Mouse (Mus musculus) limb, embryonic 14.5 days (tissue): ENCODE data around the gene Igbp1. TPM values are rescaled to one million over a fixed set of nuclear protein-coding genes. Genes with fewer than 3 reads are reported as not detected.

Experiments used
- ATAC-seq: fragments of 200-750 bp; cut with Nextera tagmentation; 2 replicates; pipeline ENCODE4 v1.8.0; 2017; ENCODE audit warnings: low read depth, moderate number of reproducible peaks, moderate TSS enrichment; ENCODE audit not compliant: low FRiP score
- DNase-seq: peaks from one replicate; pipeline ENCODE4 v3.0.0-alpha.2; 2015; ENCODE audit warnings: low spot score
- H3K27ac ChIP-seq: fragments of 300-500 bp; sonication (generic); replicated peaks from 2 replicates; pipeline ENCODE4 v1.5.1; 2014; ENCODE audit warnings: low read depth, mild to moderate bottlenecking, low read length, moderate library complexity, mixed read lengths
- H3K27me3 ChIP-seq: fragments of 300-500 bp; sonication (generic); 2 replicates; pipeline ENCODE4 v1.6.1; 2014; ENCODE audit warnings: low read length, mixed read lengths; ENCODE audit not compliant: control insufficient read depth, insufficient read depth
- H3K36me3 ChIP-seq: fragments of 300-500 bp; sonication (generic); 2 replicates; pipeline ENCODE4 v1.6.1; 2014; ENCODE audit warnings: mild to moderate bottlenecking, low read length, moderate library complexity, mixed read lengths; ENCODE audit not compliant: control insufficient read depth, insufficient read depth
- H3K4me1 ChIP-seq: fragments of 300-500 bp; sonication (generic); 2 replicates; pipeline ENCODE4 v1.6.1; 2014; ENCODE audit warnings: antibody characterized with exemption, low read length, mixed read lengths; ENCODE audit not compliant: control insufficient read depth, insufficient read depth
- H3K4me2 ChIP-seq: fragments of 300-500 bp; sonication (generic); replicated peaks from 2 replicates; pipeline ENCODE4 v1.6.1; 2014; ENCODE audit warnings: low read depth, mild to moderate bottlenecking, low read length, moderate library complexity; ENCODE audit not compliant: severe bottlenecking
- H3K4me3 ChIP-seq: fragments of 300-500 bp; sonication (generic); replicated peaks from 2 replicates; pipeline ENCODE4 v1.5.1; 2014; ENCODE audit warnings: low read length
- H3K9ac ChIP-seq: fragments of 300-500 bp; sonication (generic); 2 replicates; pipeline ENCODE4 v1.6.1; 2014; ENCODE audit warnings: mild to moderate bottlenecking, low read depth, low read length, moderate library complexity; ENCODE audit not compliant: severe bottlenecking
- H3K9me3 ChIP-seq: fragments of 300-500 bp; sonication (generic); 2 replicates; pipeline ENCODE4 v1.6.1; 2016; ENCODE audit warnings: low read length; ENCODE audit not compliant: control insufficient read depth
- POLR2A ChIP-seq: fragments of 200-500 bp; IDR thresholded peaks from 2 replicates; pipeline ENCODE4 v1.8.0; 2012; ENCODE audit warnings: inconsistent platforms, mild to moderate bottlenecking, moderate library complexity, borderline replicate concordance; ENCODE audit not compliant: insufficient read depth, insufficient read length; ENCODE audit errors: extremely low read depth
- whole genome bisulfite sequencing: fragments of 180-500 bp; shearing (Covaris S2); extraction: QIAGEN DNeasy Blood & Tissue Kit; methylation state at CpG from one replicate; pipeline ENCODE4 v1.1.7; 2014; 5-methylcytosine and 5-hydroxymethylcytosine counted together
- polyA plus RNA-seq, 2 experiments: library from polyadenylated mRNA; depleted of rRNA in 1 of 2; stranded (reverse) in 1 of 2; unstranded in 1 of 2; fragments of >200 nt; fragmentation: Nextera tagmentation in 1 of 2; extraction: Ambion mirVana in 1 of 2; gene quantifications; 2 replicates each; pipeline versions ENCODE4 v1.2.1 to v1.2.3; 2012 to 2014

Igbp1 gene
- polyA plus RNA-seq, 2 experiments: 43.3 to 65.3 TPM

- H3K4me3 ChIP-seq: no peak overlapping the region
- H3K27me3 ChIP-seq: no peaks in the 10 kb centered on the region
- 72% methylated on average over 3 of the region's 3 CpGs for WGBS
- H3K4me1 ChIP-seq: no peaks in the 10 kb centered on the region
- no peak for TF ChIP-seq POLR2A
- H3K36me3 ChIP-seq: peaks cover 9% of the 10 kb centered on the region; the same call in 1 of the 2 replicates
- H3K4me2 ChIP-seq: no peak overlapping the region
- DNase-seq (no peak), ATAC-seq (no peak)
- no peaks in the 10 kb centered on the region for H3K9me3 ChIP-seq
- H3K9ac ChIP-seq: no peak overlapping the region
- H3K27ac ChIP-seq: no peak overlapping the region
Measured at GRCm38 (mm10) chrX:100516683-100517082, 22.6 kb downstream of the Igbp1 start.

- H3K9ac ChIP-seq: no peak overlapping the region
- no peak for ATAC-seq
- no peak overlapping the region for H3K4me2 ChIP-seq
- no peaks in the 10 kb centered on the region for H3K9me3 ChIP-seq
- no peak overlapping the region for H3K4me3 ChIP-seq
- H3K27ac ChIP-seq: no peak overlapping the region
- TF ChIP-seq POLR2A: no peak
- peaks cover 9% of the 10 kb centered on the region; the same call in 1 of the 2 replicates for H3K36me3 ChIP-seq
- H3K4me1 ChIP-seq: no peaks in the 10 kb centered on the region
- no peaks in the 10 kb centered on the region for H3K27me3 ChIP-seq
- no peak for DNase-seq
- WGBS: 93% methylated on average over 6 of the region's 6 CpGs
Measured at GRCm38 (mm10) chrX:100517626-100518025, 23.5 kb downstream of the Igbp1 start.

DNA sequence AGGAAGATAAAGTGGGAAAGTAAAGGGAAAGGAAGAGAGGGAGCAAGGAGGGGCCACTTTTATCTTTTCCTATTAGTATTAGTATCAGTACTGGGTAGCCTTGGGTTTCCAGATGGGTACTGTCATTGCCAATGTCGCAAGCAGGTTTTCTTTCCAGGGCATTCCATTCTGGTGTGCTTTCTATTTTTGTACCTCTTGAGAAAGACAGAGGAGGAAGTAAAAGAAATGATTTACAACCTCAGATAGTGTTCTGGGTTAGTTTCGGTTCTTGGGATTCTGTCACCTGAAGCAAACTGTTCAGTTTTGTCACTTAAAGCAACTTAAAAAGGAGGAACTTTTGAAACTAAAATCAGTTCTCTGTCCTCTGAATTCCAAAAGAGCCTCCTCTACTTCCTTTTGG, 24.4 kb downstream of the Igbp1 start:
- DNase-seq: no peak
- H3K9ac ChIP-seq: no peak overlapping the region
- no peak for TF ChIP-seq POLR2A
- H3K36me3 ChIP-seq: peaks cover 9% of the 10 kb centered on the region; the same call in 1 of the 2 replicates
- no peak overlapping the region for H3K4me2 ChIP-seq
- no peak for ATAC-seq
- no peaks in the 10 kb centered on the region for H3K4me1 ChIP-seq
- no peaks in the 10 kb centered on the region for H3K9me3 ChIP-seq
- no peaks in the 10 kb centered on the region for H3K27me3 ChIP-seq
- H3K27ac ChIP-seq: no peak overlapping the region
- no peak overlapping the region for H3K4me3 ChIP-seq
- 88% methylated on average over 2 of the region's 2 CpGs for WGBS

DNA sequence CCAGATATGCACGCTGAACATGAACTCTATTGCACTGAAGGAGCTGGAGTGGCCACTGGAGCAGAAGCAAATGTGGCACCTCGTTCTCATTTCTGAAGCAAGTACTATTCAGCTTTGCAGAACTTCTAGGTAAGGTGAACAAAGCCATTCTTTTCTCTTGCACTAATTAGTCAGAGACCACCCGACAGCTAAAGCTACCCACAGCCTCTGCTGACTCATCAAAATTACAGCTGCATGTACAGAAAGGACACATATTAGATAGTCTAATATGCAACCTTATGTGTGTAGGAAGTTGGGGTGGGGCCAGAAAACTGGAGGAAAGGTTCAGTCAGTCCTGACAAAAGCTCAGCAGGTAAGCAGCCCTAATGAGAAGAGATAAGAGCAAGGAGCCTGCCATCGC, 30.4 kb downstream of the Igbp1 start, which contains the start of gene Dgat2l6:
TSS of gene Dgat2l6 (plus strand) at position 368 of the 400 bp plus-strand sequence.
- Histone ChIP-seq H3K27me3 (no peaks in the 10 kb centered on the region), H3K4me3 (no peak within 1 kb of the TSS), H3K27ac (no peak within 1 kb of the TSS), H3K9me3 (no peaks in the 10 kb centered on the region), H3K4me1 (no peaks in the 10 kb centered on the region), H3K36me3 (no peaks in the 10 kb centered on the region), H3K9ac (no peak within 1 kb of the TSS), H3K4me2 (no peak within 1 kb of the TSS)
- ATAC-seq: no peak
- WGBS: 79% methylated on average over 4 of the region's 4 CpGs
- DNase-seq: no peak
- no peak for TF ChIP-seq POLR2A

GRCm38 (mm10) chrX:100556026-100556425, 61.9 kb downstream of the Igbp1 start:
- H3K36me3 ChIP-seq: no peaks in the 10 kb centered on the region
- no peak for ATAC-seq
- WGBS: 78% methylated on average over 3 of the region's 3 CpGs
- no peak overlapping the region for H3K4me2 ChIP-seq
- no peaks in the 10 kb centered on the region for H3K4me1 ChIP-seq
- H3K9me3 ChIP-seq: no peaks in the 10 kb centered on the region
- H3K27ac ChIP-seq: no peak overlapping the region
- DNase-seq: no peak
- no peak overlapping the region for H3K9ac ChIP-seq
- H3K4me3 ChIP-seq: no peak overlapping the region
- H3K27me3 ChIP-seq: no peaks in the 10 kb centered on the region; the same call in 1 of the 2 replicates
- no peak for TF ChIP-seq POLR2A

- no peak overlapping the region for H3K27ac ChIP-seq
- no peak for TF ChIP-seq POLR2A
- no peak overlapping the region for H3K9ac ChIP-seq
- DNase-seq (no peak), ATAC-seq (no peak)
- H3K9me3 ChIP-seq: no peaks in the 10 kb centered on the region
- H3K4me1 ChIP-seq: no peaks in the 10 kb centered on the region
- no peak overlapping the region for H3K4me3 ChIP-seq
- no peaks in the 10 kb centered on the region for H3K36me3 ChIP-seq
- H3K27me3 ChIP-seq: no peaks in the 10 kb centered on the region
- WGBS: 85% methylated on average over 3 of the region's 3 CpGs
- H3K4me2 ChIP-seq: no peak overlapping the region
Measured at GRCm38 (mm10) chrX:100565696-100566095, 71.6 kb downstream of the Igbp1 start.

Other genes starting within 250 kb of the Igbp1 start
- not detected in 2 replicates for gene Otud6a, start 65.3 kb upstream of the Igbp1 start, polyA plus RNA-seq (2012; rRNA removed)
- gene Otud6a, start 65.3 kb upstream of the Igbp1 start, polyA plus RNA-seq (2014; fragmentation: Nextera tagmentation; extraction: Ambion mirVana): not detected in 2 replicates
- gene Awat2, start 51.6 kb upstream of the Igbp1 start, polyA plus RNA-seq (2012; rRNA removed): 1.1 TPM in 2 replicates
- gene Awat2, start 51.6 kb upstream of the Igbp1 start, polyA plus RNA-seq (2014; fragmentation: Nextera tagmentation; extraction: Ambion mirVana): 0.81 and 0.88 TPM in 2 replicates
- not detected in 2 replicates for gene Dgat2l6, start 30.5 kb downstream of the Igbp1 start, polyA plus RNA-seq (2012; rRNA removed)
- not detected in 2 replicates for gene Dgat2l6, start 30.5 kb downstream of the Igbp1 start, polyA plus RNA-seq (2014; fragmentation: Nextera tagmentation; extraction: Ambion mirVana)
- not detected in 2 replicates for gene Awat1, start 78.0 kb downstream of the Igbp1 start, polyA plus RNA-seq (2012; rRNA removed)
- gene Awat1, start 78.0 kb downstream of the Igbp1 start, polyA plus RNA-seq (2014; fragmentation: Nextera tagmentation; extraction: Ambion mirVana): not detected in 2 replicates
- gene P2ry4, start 100.6 kb downstream of the Igbp1 start, polyA plus RNA-seq (2012; rRNA removed): 0.03 and 0.04 TPM in 2 replicates
- gene P2ry4, start 100.6 kb downstream of the Igbp1 start, polyA plus RNA-seq (2014; fragmentation: Nextera tagmentation; extraction: Ambion mirVana): 0.06 TPM in 1 of 2 replicates, not detected in the other
- gene Arr3, start 111.2 kb downstream of the Igbp1 start, polyA plus RNA-seq (2012; rRNA removed): not detected in 2 replicates
- not detected in 2 replicates for gene Arr3, start 111.2 kb downstream of the Igbp1 start, polyA plus RNA-seq (2014; fragmentation: Nextera tagmentation; extraction: Ambion mirVana)
- gene Kif4, start 131.4 kb downstream of the Igbp1 start, polyA plus RNA-seq (2012; rRNA removed): 10.9 and 17.6 TPM in 2 replicates
- 21.1 and 24.8 TPM in 2 replicates for gene Kif4, start 131.4 kb downstream of the Igbp1 start, polyA plus RNA-seq (2014; fragmentation: Nextera tagmentation; extraction: Ambion mirVana)
- 45.6 and 57.3 TPM in 2 replicates for gene Pdzd11, start 132.3 kb downstream of the Igbp1 start, polyA plus RNA-seq (2012; rRNA removed)
- gene Pdzd11, start 132.3 kb downstream of the Igbp1 start, polyA plus RNA-seq (2014; fragmentation: Nextera tagmentation; extraction: Ambion mirVana): 112 and 119 TPM in 2 replicates
- gene Gdpd2, start 235.6 kb downstream of the Igbp1 start, polyA plus RNA-seq (2012; rRNA removed): 11.6 and 13.2 TPM in 2 replicates
- gene Gdpd2, start 235.6 kb downstream of the Igbp1 start, polyA plus RNA-seq (2014; fragmentation: Nextera tagmentation; extraction: Ambion mirVana): 5.6 and 6.9 TPM in 2 replicates